Comparison of ENCODE assay signal across 8 mouse cellular contexts in genomic region chr9:114389905-114390748, GRCm38 (mm10). TPM values are rescaled to one million over a fixed set of nuclear protein-coding genes. Genes with fewer than 3 reads are reported as not detected.
DNase-seq lines count a peak whose midpoint lies in the region; ATAC-seq lines count a peak whose summit lies in the region.

TSS of gene Crtap (minus strand) at chr9:114390675.

- no peaks in the 10 kb centered on the region for H3K36me3 ChIP-seq in forebrain, embryonic 13.5 days (ENCODE audit: poor library complexity, severe bottlenecking)

- DNase-seq in MN1 (ENCODE audit: low spot score) = peak; percentile 73
- peak; percentile 15 for DNase-seq in c-Kit-negative CD71-positive TER-119-positive erythroid progenitor cells, embryonic 14.5 days (ENCODE audit: low read depth, low spot score)
- peak; percentile 68 to 70 for DNase-seq in heart, postnatal 10 days
- peak; percentile 74 to 84 for DNase-seq in kidney, postnatal 36 days
- DNase-seq in lung, postnatal 14 days = peak; percentile 72
- peak; percentile 76 for DNase-seq in ovary, postnatal 36 days (ENCODE audit: low spot score)
- peak; percentile 63 for DNase-seq in urinary bladder, postnatal 25 days (ENCODE audit: low spot score)

- H3K9me3 ChIP-seq in forebrain, embryonic 13.5 days (replicated peaks) = no peaks in the 10 kb centered on the region; the same call in 1 of the 2 replicates

- intact Hi-C loops in heart, postnatal 10 days (cut with DNase I) = loop anchor here (10.0 kb wide), 1 partner anchor 405 kb away; no protein-coding TSS in a partner anchor

- no peak within 1 kb of the TSS for H3K27ac ChIP-seq in forebrain, embryonic 13.5 days

- no peaks in the 10 kb centered on the region for H3K4me1 ChIP-seq in forebrain, embryonic 13.5 days

- H3K4me2 ChIP-seq in forebrain, embryonic 13.5 days = peak within 1 kb of the TSS; percentile 87

- H3K27me3 ChIP-seq in forebrain, embryonic 13.5 days = no peaks in the 10 kb centered on the region

- WGBS in forebrain, embryonic 13.5 days = 1% methylated on average over 88 of the region's 96 CpGs

- H3K4me3 ChIP-seq in forebrain, embryonic 13.5 days = peak within 1 kb of the TSS; percentile 74

- ATAC-seq in forebrain, embryonic 13.5 days = peak; percentile 81

- peak within 1 kb of the TSS; percentile 78 for H3K9ac ChIP-seq in forebrain, embryonic 13.5 days

RNA-seq across cellular contexts. Expression of gene Crtap, which starts in this region (rescaled TPM):
- polyA plus RNA-seq in forebrain, embryonic 13.5 days (2015; fragmentation: Nextera tagmentation; extraction: Ambion mirVana) = 18.3 and 19.5 TPM in 2 replicates
- total RNA-seq in heart, postnatal 10 days (2021) = 10 to 100 TPM; 61.0 to 66.3 TPM

Comparison
In these comparisons a context has a peak if more than half of its experiments do, and no peak if none do; other contexts are left out.
1. DNase-seq: peak in every context shown above with its lines; median percentile 79 in kidney, postnatal 36 days; 76 in ovary, postnatal 36 days; 73 in MN1; 72 in lung, postnatal 14 days; 69 in heart, postnatal 10 days; 63 in urinary bladder, postnatal 25 days; 15 in c-Kit-negative CD71-positive TER-119-positive erythroid progenitor cells, embryonic 14.5 days.